ENCODE assay signal across 8 mouse cellular contexts in the genomic region with DNA sequence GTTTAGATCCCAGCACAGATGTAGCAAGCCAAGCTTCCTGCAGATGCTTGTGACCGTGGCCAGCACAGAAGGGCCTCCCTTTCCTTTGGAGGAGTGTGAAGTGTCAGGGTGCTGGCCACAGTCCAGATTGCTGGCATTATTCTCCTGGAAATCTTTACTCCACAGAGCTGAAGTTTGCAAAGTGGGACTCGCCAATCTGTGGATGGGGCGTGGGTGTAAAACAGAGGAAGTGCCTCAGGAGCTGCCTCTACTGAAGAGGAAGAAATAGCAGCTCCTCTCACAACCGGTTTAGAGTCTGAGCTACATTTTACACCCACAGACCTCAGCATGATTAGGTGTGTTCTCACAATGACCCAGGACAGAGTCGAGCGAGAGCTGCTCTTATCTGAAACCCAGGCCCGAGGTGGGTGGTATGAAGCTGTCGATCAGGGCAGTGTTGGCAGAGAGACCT.
DNase-seq lines count a peak whose midpoint lies in the region; ATAC-seq and TF ChIP-seq lines count a peak whose summit lies in the region.

No protein-coding gene starts in this region.

- ATAC-seq in heart, postnatal 0 days (ENCODE audit: insufficient read depth, low read depth): peak; percentile 20; the same call in 1 of the 2 replicates

- TF ChIP-seq CTCF in heart, postnatal 0 days (IDR thresholded peaks at IDR 0.05; ENCODE audit: low read depth): no peak
- no peak for TF ChIP-seq CTCF in bone marrow, adult 2 months (IDR thresholded peaks at IDR 0.05; ENCODE audit: control insufficient read depth, insufficient read depth, low read length)

- H3K36me3 ChIP-seq in heart, postnatal 0 days (replicated peaks; ENCODE audit: control insufficient read depth, insufficient read depth, low read length): no peaks in the 10 kb centered on the region
- H3K36me3 ChIP-seq in embryonic facial prominence, embryonic 10.5 days (replicated peaks): no peaks in the 10 kb centered on the region

- H3K9me3 ChIP-seq in heart, postnatal 0 days (replicated peaks; ENCODE audit: control insufficient read depth, low read length): no peaks in the 10 kb centered on the region
- no peaks in the 10 kb centered on the region for H3K9me3 ChIP-seq in embryonic facial prominence, embryonic 10.5 days

- intact Hi-C loops in heart, postnatal 36 days (cut with DNase I): no loop called here
- intact Hi-C loops in heart, postnatal 10 days (cut with DNase I): no loop called here
- intact Hi-C loops in left cerebral cortex, postnatal 4 days (cut with DNase I): no loop called here

- DNase-seq in heart, postnatal 0 days (ENCODE audit: low spot score): no peak
- DNase-seq in heart, postnatal 36 days: no peak
- DNase-seq in heart, postnatal 10 days: peak; percentile 23 to 26
- peak; percentile 22 for DNase-seq in left cerebral cortex, postnatal 4 days
- DNase-seq in embryo, embryonic 10 days (ENCODE audit: low spot score): no peak
- no peak for DNase-seq in embryonic facial prominence, embryonic 10.5 days (ENCODE audit: low spot score)
- no peak for DNase-seq in testis, postnatal 14 days (ENCODE audit: low spot score)

- H3K4me3 ChIP-seq in heart, postnatal 0 days (ENCODE audit: low read depth, low read length): no peak overlapping the region
- H3K4me3 ChIP-seq in bone marrow, adult 2 months (replicated peaks; ENCODE audit: control insufficient read depth, low read depth, low read length): no peak overlapping the region
- H3K4me3 ChIP-seq in embryonic facial prominence, embryonic 10.5 days: no peak overlapping the region

- no peaks in the 10 kb centered on the region for H3K27me3 ChIP-seq in heart, postnatal 0 days (ENCODE audit: control insufficient read depth, insufficient read depth, low read length)
- H3K27me3 ChIP-seq in embryonic facial prominence, embryonic 10.5 days (replicated peaks; ENCODE audit: low read depth, poor library complexity, severe bottlenecking): no peaks in the 10 kb centered on the region

- H3K9ac ChIP-seq in heart, postnatal 0 days (replicated peaks; ENCODE audit: low read depth, low read length): no peak overlapping the region

- TF ChIP-seq EP300 in heart, postnatal 0 days (IDR thresholded peaks at IDR 0.05; ENCODE audit: low read depth): no peak

- no peak for TF ChIP-seq POLR2A in bone marrow, adult 2 months (IDR thresholded peaks at IDR 0.05; ENCODE audit: borderline replicate concordance, control insufficient read depth, low read depth, low read length)

- no peak overlapping the region for H3K4me2 ChIP-seq in heart, postnatal 0 days (ENCODE audit: low read depth, low read length)

- H3K4me1 ChIP-seq in heart, postnatal 0 days (ENCODE audit: control insufficient read depth, insufficient read depth): 0 out of 2 replicates have a peak, but pooled peaks cover 7% of the 10 kb centered on the region
- peaks cover 3% of the 10 kb centered on the region; the same call in 1 of the 2 replicates for H3K4me1 ChIP-seq in bone marrow, adult 2 months (ENCODE audit: control insufficient read depth, insufficient read depth, low read length)
- H3K4me1 ChIP-seq in embryonic facial prominence, embryonic 10.5 days: peaks cover 13% of the 10 kb centered on the region; the same call in 1 of the 2 replicates

- WGBS in heart, postnatal 0 days: 7% methylated on average over 8 of the region's 8 CpGs
- 5% methylated on average over 8 of the region's 8 CpGs for WGBS in bone marrow, adult 2 months
- WGBS in embryonic facial prominence, embryonic 10.5 days: 87% methylated on average over 8 of the region's 8 CpGs

- no peak overlapping the region for H3K27ac ChIP-seq in heart, postnatal 0 days (ENCODE audit: low read depth)
- peak overlapping the region; percentile 58; the same call in 1 of the 2 replicates for H3K27ac ChIP-seq in bone marrow, adult 2 months (ENCODE audit: control insufficient read depth, insufficient read depth, low read depth, low read length, poor library complexity)
- H3K27ac ChIP-seq in embryonic facial prominence, embryonic 10.5 days (replicated peaks): no peak overlapping the region

Comparison
In these comparisons a context has a peak if more than half of its experiments do, and no peak if none do; other contexts are left out.
1. DNase-seq: peak in heart, postnatal 10 days (2 of 2) and left cerebral cortex, postnatal 4 days (single experiment); none in heart, postnatal 0 days (single experiment), heart, postnatal 36 days (0 of 2), embryo, embryonic 10 days (single experiment), embryonic facial prominence, embryonic 10.5 days (single experiment) and testis, postnatal 14 days (single experiment).